Mouse (Mus musculus): Measurements from ENCODE around the gene Gadd45gip1. TPM values are rescaled to one million over a fixed set of nuclear protein-coding genes. Genes with fewer than 3 reads are reported as not detected.

Gene Gadd45gip1
- polyA plus RNA-seq, 1 experiment from 2014 or later = 45.1 TPM

DNA sequence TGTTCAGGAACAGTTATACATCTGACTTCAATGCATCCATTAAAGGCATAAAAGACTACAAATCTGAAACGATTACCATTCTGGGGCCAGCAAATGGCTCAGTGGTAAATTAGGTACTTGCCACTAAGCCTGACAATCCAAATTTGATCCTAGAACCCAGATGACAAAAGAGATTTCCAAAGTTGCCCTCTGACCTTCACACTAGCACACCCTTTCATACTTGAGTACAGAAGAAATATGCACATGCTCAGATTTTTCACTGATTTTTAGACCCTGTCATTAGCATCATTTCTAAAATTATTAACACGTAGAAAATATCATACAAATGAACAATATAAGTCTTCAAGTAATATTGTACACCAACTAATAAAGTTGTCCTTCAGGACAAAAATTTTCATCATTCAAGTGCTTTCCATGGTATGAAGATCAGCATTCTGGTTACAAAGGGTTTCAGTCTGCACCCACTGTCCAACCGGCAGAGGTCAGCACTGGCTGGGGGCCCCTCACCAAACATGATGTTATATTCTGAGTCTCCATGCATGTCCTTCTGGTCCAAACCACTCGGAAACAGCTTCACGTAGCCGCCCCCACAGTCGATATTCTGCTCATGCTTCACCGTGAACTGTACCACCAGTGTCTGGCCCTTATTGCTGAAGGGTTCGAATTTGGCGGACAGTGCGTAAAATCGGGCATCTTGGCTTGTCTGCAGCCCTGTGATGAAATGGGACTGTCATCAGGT, 14.2 kb downstream of the Gadd45gip1 start:
- Histone ChIP-seq H3K9ac (replicated peaks) (peak overlapping the region; percentile 89), H3K36me3 (peaks cover 42% of the 10 kb centered on the region), H3K4me2 (peak overlapping the region; percentile 77), H3K9me3 (replicated peaks) (no peaks in the 10 kb centered on the region), H3K4me1 (peaks cover 48% of the 10 kb centered on the region), H3K27ac (replicated peaks) (peak overlapping the region; percentile 83), H3K27me3 (replicated peaks) (no peaks in the 10 kb centered on the region), H3K4me3 (replicated peaks) (peak overlapping the region; percentile 63)
- WGBS = 17% methylated on average over 12 of the region's 12 CpGs
- ATAC-seq (ENCODE audit: low FRiP score) = no peak

DNA sequence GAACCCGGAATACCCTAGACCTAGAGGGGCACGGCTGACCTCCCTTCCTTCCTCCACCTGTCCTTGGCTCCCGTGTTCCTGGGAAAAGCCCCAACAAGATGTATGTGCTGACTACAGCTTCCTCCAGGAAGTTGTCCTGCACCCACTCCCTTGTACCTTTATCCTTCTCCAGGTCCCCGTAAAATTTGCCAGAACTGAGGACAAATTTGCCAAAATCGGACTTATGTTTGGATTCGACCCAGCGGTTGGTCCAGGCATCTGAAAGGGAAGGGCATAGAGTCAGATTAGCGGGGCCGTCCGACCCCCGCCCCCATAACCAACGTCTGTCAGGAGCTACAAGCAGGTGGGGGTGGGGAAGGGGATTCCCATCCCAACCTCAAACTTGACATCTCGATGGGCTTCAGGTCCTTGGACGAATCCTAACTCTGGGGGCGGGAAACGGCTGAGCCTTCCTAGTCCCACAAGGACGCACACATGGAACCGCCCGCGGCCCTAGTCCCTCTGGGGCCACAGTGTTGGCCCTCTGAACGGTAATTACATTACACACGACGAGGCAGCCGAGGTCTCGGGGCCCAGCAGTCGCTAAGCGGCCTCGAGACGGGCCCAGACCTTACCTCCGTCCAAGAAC, 14.9 kb downstream of the Gadd45gip1 start:
- Histone ChIP-seq H3K9me3 (replicated peaks) (no peaks in the 10 kb centered on the region), H3K27me3 (replicated peaks) (no peaks in the 10 kb centered on the region), H3K36me3 (peaks cover 41% of the 10 kb centered on the region), H3K4me1 (peaks cover 47% of the 10 kb centered on the region), H3K4me2 (peak overlapping the region; percentile 77), H3K4me3 (replicated peaks) (peak overlapping the region; percentile 63), H3K9ac (replicated peaks) (peak overlapping the region; percentile 89), H3K27ac (replicated peaks) (peak overlapping the region; percentile 83)
- ATAC-seq (ENCODE audit: low FRiP score) = peak; percentile 21
- 1% methylated on average over 30 of the region's 30 CpGs for whole genome bisulfite sequencing

GRCm38 (mm10) chr8:84846722-84847572, 15.6 kb downstream of the Gadd45gip1 start, which contains the start of gene Calr:
TSS of gene Calr (minus strand) at chr8:84846934.
- peak within 1 kb of the TSS; percentile 87 for H3K27ac ChIP-seq (replicated peaks)
- peak within 1 kb of the TSS; percentile 79 for H3K4me2 ChIP-seq
- H3K9ac ChIP-seq (replicated peaks) = peak within 1 kb of the TSS; percentile 89
- no peaks in the 10 kb centered on the region for H3K9me3 ChIP-seq (replicated peaks)
- H3K36me3 ChIP-seq = peaks cover 34% of the 10 kb centered on the region
- ATAC-seq (ENCODE audit: low FRiP score) = peak; percentile 99
- H3K27me3 ChIP-seq (replicated peaks) = no peaks in the 10 kb centered on the region
- H3K4me3 ChIP-seq (replicated peaks) = peak within 1 kb of the TSS; percentile 63
- under 1% methylated on average over 55 of the region's 55 CpGs for WGBS
- peaks cover 42% of the 10 kb centered on the region for H3K4me1 ChIP-seq

DNA sequence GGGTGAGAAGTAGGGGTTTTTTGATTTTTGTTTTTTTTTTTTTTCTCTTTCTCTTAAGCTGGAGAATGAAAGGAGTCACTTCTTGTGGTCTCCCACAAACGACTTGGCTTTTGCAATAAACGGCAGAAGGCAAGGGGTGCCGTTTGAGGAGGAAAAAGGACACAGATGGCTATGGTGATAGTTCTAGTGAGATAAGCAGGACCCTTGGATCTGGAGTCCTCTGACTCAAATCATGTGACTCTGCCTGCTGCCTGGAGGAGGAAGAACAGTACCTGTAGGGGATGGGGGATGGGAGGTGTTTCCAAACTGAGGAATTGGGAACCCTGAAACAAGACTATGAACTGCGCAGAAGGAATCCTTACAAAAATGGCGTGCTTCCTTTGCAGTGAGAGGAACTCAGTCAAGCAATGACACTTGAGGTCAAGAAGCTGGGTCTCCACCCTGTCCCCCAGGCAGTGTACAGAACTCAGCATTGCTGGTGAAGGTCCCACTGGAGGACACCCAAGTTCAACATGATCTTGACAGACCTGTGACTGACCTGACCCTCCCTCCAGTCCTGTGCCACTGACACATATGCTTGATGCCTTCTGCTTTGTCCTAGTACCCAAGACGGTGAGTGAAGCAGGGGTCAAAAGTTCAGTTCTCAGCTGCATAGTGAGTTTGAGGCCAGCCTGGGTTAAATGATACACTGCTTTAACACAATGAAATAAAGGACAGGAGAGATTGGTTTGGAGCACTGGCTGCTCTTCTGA, 16.5 kb downstream of the Gadd45gip1 start:
- H3K4me1 ChIP-seq = peaks cover 34% of the 10 kb centered on the region
- H3K36me3 ChIP-seq = peaks cover 24% of the 10 kb centered on the region
- no peak for ATAC-seq (ENCODE audit: low FRiP score)
- 39% methylated on average over 6 of the region's 6 CpGs for WGBS
- peak overlapping the region; percentile 74 for H3K9ac ChIP-seq (replicated peaks)
- peak overlapping the region; percentile 87 for H3K27ac ChIP-seq (replicated peaks)
- H3K4me2 ChIP-seq = peak overlapping the region; percentile 79
- no peaks in the 10 kb centered on the region for H3K27me3 ChIP-seq (replicated peaks)
- peak overlapping the region; percentile 63 for H3K4me3 ChIP-seq (replicated peaks)
- no peaks in the 10 kb centered on the region for H3K9me3 ChIP-seq (replicated peaks)

- peaks cover 20% of the 10 kb centered on the region for H3K36me3 ChIP-seq
- H3K4me1 ChIP-seq = peaks cover 22% of the 10 kb centered on the region
- H3K27me3 ChIP-seq (replicated peaks) = no peaks in the 10 kb centered on the region
- H3K9me3 ChIP-seq (replicated peaks) = no peaks in the 10 kb centered on the region
- no peak overlapping the region for H3K9ac ChIP-seq (replicated peaks)
- H3K4me2 ChIP-seq = peak overlapping the region; percentile 90; the same call in 1 of the 2 replicates
- no peak overlapping the region for H3K27ac ChIP-seq (replicated peaks)
- peak; percentile 29; the same call in 1 of the 2 replicates for ATAC-seq (ENCODE audit: low FRiP score)
- no peak overlapping the region; the same call in 1 of the 2 replicates for H3K4me3 ChIP-seq (replicated peaks)
- 98% methylated on average over 3 of the region's 3 CpGs for WGBS
Measured at GRCm38 (mm10) chr8:84856434-84856833, 25.1 kb downstream of the Gadd45gip1 start.

DNA sequence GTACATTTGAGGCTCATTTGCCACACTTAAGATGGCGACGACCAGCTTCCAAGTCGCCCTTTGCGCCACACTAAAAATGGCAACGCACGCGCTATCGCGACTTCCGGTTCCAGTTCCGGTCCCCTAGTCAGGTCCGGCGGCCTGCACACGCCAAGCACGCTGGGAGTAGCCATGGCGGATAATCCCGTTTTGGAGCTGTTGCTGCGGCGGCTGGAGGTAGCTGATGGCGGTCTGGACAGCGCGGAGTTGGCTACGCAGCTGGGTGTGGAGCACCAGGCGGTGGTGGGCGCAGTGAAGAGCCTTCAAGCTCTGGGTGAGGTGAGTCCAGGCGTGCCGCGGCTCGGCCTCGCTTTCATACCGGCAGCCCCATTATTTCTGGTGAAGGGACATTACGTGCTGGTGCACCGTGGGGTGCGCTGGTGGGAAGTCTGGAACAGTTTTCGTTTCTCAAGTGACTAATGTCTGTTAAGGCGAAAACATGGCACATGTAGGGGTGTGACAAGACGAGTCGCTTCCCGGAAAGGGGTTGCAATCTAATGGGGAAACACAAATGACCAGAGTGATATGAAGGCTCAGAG, 25.6 kb downstream of the Gadd45gip1 start, which contains the start of gene Farsa:
Farsa (plus strand) TSS at position 126 of the 578 bp plus-strand sequence.
- Histone ChIP-seq H3K36me3 (peaks cover 24% of the 10 kb centered on the region), H3K4me2 (peak within 1 kb of the TSS; percentile 90), H3K9ac (replicated peaks) (peak within 1 kb of the TSS; percentile 82), H3K4me3 (replicated peaks) (peak within 1 kb of the TSS; percentile 79), H3K9me3 (replicated peaks) (no peaks in the 10 kb centered on the region), H3K27ac (replicated peaks) (peak within 1 kb of the TSS; percentile 84), H3K4me1 (peaks cover 22% of the 10 kb centered on the region), H3K27me3 (replicated peaks) (no peaks in the 10 kb centered on the region)
- WGBS = under 1% methylated on average over 39 of the region's 39 CpGs
- ATAC-seq (ENCODE audit: low FRiP score) = peak; percentile 93

DNA sequence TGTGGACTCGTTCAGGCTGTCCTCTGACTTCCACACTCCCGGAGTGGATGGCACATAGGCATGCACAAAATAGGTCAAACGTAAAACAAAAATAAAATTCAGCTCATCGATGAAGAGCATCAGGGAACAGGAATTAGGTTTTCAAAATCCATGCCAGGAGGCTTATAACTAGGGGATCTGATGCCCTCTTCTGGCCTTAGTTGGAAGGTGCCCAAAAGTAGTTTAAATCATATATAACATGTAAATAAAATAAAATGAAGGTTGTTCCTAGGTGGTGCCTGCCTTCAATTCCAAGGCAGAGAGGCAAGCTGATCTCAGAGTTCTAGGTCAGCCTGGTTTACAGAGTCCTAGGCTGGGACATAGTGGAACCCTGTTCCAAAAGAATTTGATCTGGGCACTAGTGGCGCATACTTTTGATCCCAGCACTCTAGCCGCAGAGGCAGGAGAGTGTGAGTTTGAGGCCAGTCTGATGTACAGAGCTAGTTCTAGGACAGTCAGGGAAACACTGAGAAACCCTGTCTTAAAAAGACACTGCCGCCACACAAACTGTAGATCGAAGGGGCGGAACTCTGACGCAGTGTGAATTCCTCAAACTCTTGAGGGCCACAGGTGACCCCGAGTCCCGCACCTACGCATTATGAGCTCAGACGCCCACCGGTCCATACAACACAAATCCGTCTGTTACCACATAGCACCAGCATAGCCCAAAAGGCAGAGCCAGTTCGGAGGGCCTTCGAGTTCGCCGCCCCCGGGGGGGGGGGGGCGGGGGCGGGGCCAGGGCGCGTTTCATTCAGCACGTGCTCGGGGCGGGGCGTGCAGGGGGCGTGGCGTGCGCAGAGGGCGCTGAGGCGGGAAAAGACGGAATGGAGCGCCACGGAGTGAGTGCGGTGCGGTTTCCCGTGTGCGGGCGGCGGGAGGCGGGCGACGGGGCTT, 40.3 kb downstream of the Gadd45gip1 start, which contains the start of gene Syce2:
Syce2 (plus strand) TSS at position 736 of the 933 bp plus-strand sequence.
- 16% methylated on average over 41 of the region's 46 CpGs for WGBS
- peak; percentile 84 for ATAC-seq (ENCODE audit: low FRiP score)

DNA sequence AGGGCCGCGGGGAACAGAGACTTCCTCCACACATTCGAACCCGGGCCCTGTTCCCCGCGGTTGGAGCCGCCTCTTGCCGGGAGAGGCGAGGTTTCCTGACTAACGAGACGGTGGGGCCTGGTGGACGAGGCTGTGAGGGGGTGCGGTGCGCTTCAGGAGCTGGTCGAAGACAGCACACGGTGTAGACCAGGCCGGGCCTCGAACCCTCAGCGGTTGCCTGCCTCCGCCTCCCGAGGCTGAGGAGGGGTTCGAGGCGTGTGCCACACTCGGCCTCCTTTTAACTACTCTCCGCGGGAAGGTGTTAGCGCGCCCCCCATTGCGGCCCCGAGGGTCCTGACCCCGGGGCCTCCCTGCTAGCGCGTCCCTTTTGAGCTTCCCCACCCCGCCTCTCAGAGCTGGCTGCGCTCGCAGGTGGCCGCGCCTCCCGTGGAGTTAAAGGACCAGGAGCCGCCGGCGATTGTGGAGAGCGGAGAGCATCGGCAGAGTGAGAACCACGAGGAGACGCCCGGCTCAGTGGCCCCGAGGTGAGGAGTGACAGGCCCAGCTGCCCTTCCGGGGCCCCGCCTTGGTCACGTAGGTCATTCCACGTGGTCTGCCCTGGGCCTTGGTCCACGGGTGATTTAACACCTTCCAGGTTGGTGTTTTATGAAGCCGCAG, 41.1 kb downstream of the Gadd45gip1 start:
- peak; percentile 55 for ATAC-seq (ENCODE audit: low FRiP score)
- H3K27ac ChIP-seq (replicated peaks) = no peak overlapping the region
- H3K27me3 ChIP-seq (replicated peaks) = peaks cover 7% of the 10 kb centered on the region; the same call in 1 of the 2 replicates
- H3K4me2 ChIP-seq = peak overlapping the region; percentile 97
- H3K36me3 ChIP-seq = peaks cover 24% of the 10 kb centered on the region
- H3K4me3 ChIP-seq (replicated peaks) = peak overlapping the region; percentile 49
- no peaks in the 10 kb centered on the region for H3K9me3 ChIP-seq (replicated peaks)
- H3K4me1 ChIP-seq = peaks cover 16% of the 10 kb centered on the region
- H3K9ac ChIP-seq (replicated peaks) = peak overlapping the region; percentile 47
- WGBS = 4% methylated on average over 54 of the region's 54 CpGs

More for the DNA sequence above, 40.3 kb downstream of the Gadd45gip1 start, which contains the start of gene Syce2:
- peak within 1 kb of the TSS; percentile 49 for H3K4me3 ChIP-seq (replicated peaks)
- H3K27ac ChIP-seq (replicated peaks) = no peak within 1 kb of the TSS
- no peaks in the 10 kb centered on the region for H3K9me3 ChIP-seq (replicated peaks)
- H3K4me1 ChIP-seq = peaks cover 16% of the 10 kb centered on the region
- peak within 1 kb of the TSS; percentile 97 for H3K4me2 ChIP-seq
- H3K36me3 ChIP-seq = peaks cover 32% of the 10 kb centered on the region
- H3K27me3 ChIP-seq (replicated peaks) = peaks cover 7% of the 10 kb centered on the region; the same call in 1 of the 2 replicates
- peak within 1 kb of the TSS; percentile 47 for H3K9ac ChIP-seq (replicated peaks)

GRCm38 (mm10) chr8:84873016-84873415, 41.7 kb downstream of the Gadd45gip1 start:
- H3K9ac ChIP-seq (replicated peaks) = peak overlapping the region; percentile 47; the same call in 1 of the 2 replicates
- no peak for ATAC-seq (ENCODE audit: low FRiP score)
- peak overlapping the region; percentile 97 for H3K4me2 ChIP-seq
- H3K4me3 ChIP-seq (replicated peaks) = peak overlapping the region; percentile 49
- peaks cover 7% of the 10 kb centered on the region; the same call in 1 of the 2 replicates for H3K27me3 ChIP-seq (replicated peaks)
- H3K4me1 ChIP-seq = peaks cover 16% of the 10 kb centered on the region
- WGBS = 78% methylated on average over 4 of the region's 4 CpGs
- H3K36me3 ChIP-seq = peaks cover 18% of the 10 kb centered on the region
- no peaks in the 10 kb centered on the region for H3K9me3 ChIP-seq (replicated peaks)
- no peak overlapping the region for H3K27ac ChIP-seq (replicated peaks)
